Mouse (Mus musculus): ENCODE measurements at regions not wholly inside any gene's neighbourhood (a gene's known extent, or its start where the extent isn't known, plus 50 kb on each side); places are given as distances from the start of the nearest gene placed in this dataset.
"Not testable (repeated sequence)": the region's sequence is repeated elsewhere in the genome, so short reads cannot be mapped to it uniquely, and the experiment has no call there.

- Histone ChIP-seq H3K9ac (no peak overlapping the region), H3K27ac (no peak overlapping the region), H3K36me3 (no peaks in the 10 kb centered on the region), H3K9me3 (no peaks in the 10 kb centered on the region), H3K4me3 (replicated peaks) (no peak overlapping the region), H3K27me3 (replicated peaks) (no peaks in the 10 kb centered on the region), H3K4me2 (replicated peaks) (no peak overlapping the region), H3K4me1 (replicated peaks) (no peaks in the 10 kb centered on the region)
- ATAC-seq = 0 out of 2 replicates have a peak, but pooled peaks have one; percentile 23
- WGBS = 53% methylated on average over 4 of the region's 4 CpGs
Measured at GRCm38 (mm10) chr6:44010946-44011345, 344.9 kb upstream of the Tpk1 start.

GRCm38 (mm10) chr6:44007196-44007595 is 341.1 kb upstream of the Tpk1 start:
- H3K9me3 ChIP-seq; ATAC-seq; H3K27ac ChIP-seq; H3K4me3 ChIP-seq (replicated peaks); H3K36me3 ChIP-seq; H3K27me3 ChIP-seq (replicated peaks); H3K9ac ChIP-seq; H3K4me1 ChIP-seq (replicated peaks); H3K4me2 ChIP-seq (replicated peaks): not testable (repeated sequence)
